Mouse (Mus musculus) heart, postnatal 25 days (tissue): Measurements from ENCODE around the gene Eif4a2. TPM values are rescaled to one million over a fixed set of nuclear protein-coding genes. Genes with fewer than 3 reads are reported as not detected.
A peak's percentile ranks its signal among the peaks of the same experiment; 100 is the strongest.
"Not testable (repeated sequence)": the region's sequence is repeated elsewhere in the genome, so short reads cannot be mapped to it uniquely, and the experiment has no call there.

ENCODE experiments used
- DNase-seq: peaks from one replicate; pipeline ENCODE4 v3.0.0; 2022; ENCODE audit warnings: low spot score
- intact Hi-C: fragments of 180-260 bp; cut with DNase I; formaldehyde crosslinking; loops from one replicate; pipeline ENCODE4 v1.15.1; 2025
- total RNA-seq, 2 experiments: library from RNA; stranded (reverse); gene quantifications; 2 replicates each; pipeline ENCODE4 v1.2.3; 2021

The Eif4a2 gene
- total RNA-seq, result 100 to 1,000 TPM; 300 to 346 TPM

GRCm38 (mm10) chr16:23107231-23107942 is at the start of gene Eif4a2:
Gene Eif4a2, plus strand, starts transcription at chr16:23107444.
- intact Hi-C loops, result loop anchor here (1.0 to 5.0 kb wide), 3 partner anchors 20 to 251 kb away; partner anchors contain the start of genes Dnajb11, Rfc4 and Tbccd1
- DNase-seq, result peak; percentile 88

DNA sequence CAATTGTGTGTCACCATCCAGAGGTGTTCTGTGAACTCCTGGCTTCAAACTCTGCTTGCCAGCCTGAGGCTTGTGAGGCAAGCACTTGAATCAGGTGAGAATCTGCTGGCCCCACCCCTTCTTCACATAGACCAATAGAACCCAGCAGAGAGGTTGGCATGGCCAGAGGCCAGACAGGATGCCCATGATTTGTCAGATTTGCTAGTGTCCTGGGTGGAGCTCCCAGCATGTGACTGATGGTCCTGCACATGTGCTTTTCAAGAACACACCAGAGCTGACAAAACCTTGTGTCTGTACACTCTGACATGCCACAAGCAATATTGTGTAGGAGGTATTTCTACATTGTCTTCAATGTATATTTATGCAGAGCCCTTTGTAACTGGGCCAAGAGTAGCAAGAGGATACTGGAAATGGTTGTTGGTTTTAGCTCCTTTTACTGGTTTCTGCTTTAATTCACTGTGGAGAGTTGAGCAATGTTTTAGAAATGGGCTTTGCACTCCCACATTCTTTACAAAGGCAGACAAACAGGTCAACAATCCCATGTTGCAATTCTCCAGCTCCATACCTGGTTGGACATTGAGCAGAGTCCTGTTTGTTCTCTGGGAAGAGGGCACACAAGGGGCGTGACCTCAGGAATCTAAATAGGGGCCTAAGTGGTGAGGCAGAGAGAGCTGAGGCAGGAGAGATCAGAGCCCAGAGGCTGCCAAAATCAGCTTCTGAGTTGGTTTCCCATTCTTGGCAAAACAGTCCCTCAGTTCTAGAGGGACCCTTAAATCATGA is 49.4 kb upstream of the Eif4a2 start, which contains the start of gene Kng1:
TSS of gene Kng1 (plus strand) at position 198 of the 780 bp plus-strand sequence.
- DNase-seq, intact Hi-C loops: not testable (repeated sequence)

GRCm38 (mm10) chr16:23059630-23060029 is 47.6 kb upstream of the Eif4a2 start:
- intact Hi-C loops, DNase-seq: not testable (repeated sequence)

GRCm38 (mm10) chr16:23060781-23061325 is 46.4 kb upstream of the Eif4a2 start:
- DNase-seq, intact Hi-C loops: not testable (repeated sequence)

- DNase-seq, intact Hi-C loops: not testable (repeated sequence)
Measured at GRCm38 (mm10) chr16:23077516-23077915, 29.7 kb upstream of the Eif4a2 start.

DNA sequence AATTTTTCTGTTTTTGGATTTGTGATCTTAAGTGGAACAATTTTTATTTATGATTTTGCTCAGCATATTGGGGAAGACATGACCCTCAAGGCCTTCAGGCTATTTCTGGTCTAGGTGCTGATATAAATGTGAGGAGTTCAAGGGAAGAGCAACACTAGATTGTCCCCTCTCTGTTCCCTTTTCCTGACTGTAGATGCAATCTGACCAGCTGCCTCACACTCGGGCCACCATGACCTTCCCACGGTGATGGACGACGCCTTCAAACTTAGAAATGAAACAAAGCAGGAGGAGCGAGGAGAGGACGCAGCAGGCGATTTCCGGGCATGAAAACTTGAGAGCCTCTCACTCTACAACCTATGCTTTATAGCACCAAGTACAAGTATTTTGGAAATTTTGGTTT is 20.1 kb upstream of the Eif4a2 start:
- intact Hi-C loops, result loop anchor here (1.0 kb wide), 1 partner anchor 48 kb away; no protein-coding TSS in a partner anchor
- DNase-seq, result not testable (repeated sequence)

- not testable (repeated sequence) for DNase-seq
- intact Hi-C loops, result loop anchor here (1.0 to 2.0 kb wide), 3 partner anchors 39 to 315 kb away; partner anchors contain the start of gene Rfc4
Measured at GRCm38 (mm10) chr16:23087712-23088111, 19.5 kb upstream of the Eif4a2 start.

- intact Hi-C loops, result loop anchor here (2.0 kb wide), 2 partner anchors 38 to 314 kb away; partner anchors contain the start of gene Rfc4
- DNase-seq, result not testable (repeated sequence)
Measured at GRCm38 (mm10) chr16:23088491-23088890, 18.8 kb upstream of the Eif4a2 start.

- intact Hi-C loops, result not testable (repeated sequence)
Measured at GRCm38 (mm10) chr16:23091345-23091744, 15.9 kb upstream of the Eif4a2 start.

GRCm38 (mm10) chr16:23093321-23093953 is 13.8 kb upstream of the Eif4a2 start:
- no peak for DNase-seq
- intact Hi-C loops, result no loop called here

More at GRCm38 (mm10) chr16:23091345-23091744, 15.9 kb upstream of the Eif4a2 start:
- DNase-seq, result not testable (repeated sequence)

DNA sequence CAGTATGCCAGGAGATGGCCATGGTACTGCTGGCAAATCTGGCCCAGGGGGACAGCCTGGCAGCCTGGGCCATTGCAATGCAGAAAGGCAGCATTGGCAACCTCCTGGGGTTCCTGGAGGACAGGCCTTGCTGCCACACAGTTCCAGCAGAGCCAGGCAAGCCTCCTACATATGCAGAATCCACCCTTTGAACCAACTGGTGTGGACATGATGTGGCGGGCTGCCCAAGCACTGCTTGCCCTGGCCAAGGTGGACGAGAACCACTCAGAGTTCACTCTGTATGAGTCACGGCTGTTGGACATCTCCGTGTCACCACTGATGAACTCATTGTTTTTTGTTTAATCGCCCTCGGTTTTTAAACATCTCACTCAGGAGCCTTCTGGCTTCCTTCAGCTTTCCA is 13.1 kb upstream of the Eif4a2 start:
- intact Hi-C loops, result no loop called here
- DNase-seq, result no peak

- intact Hi-C loops, DNase-seq: not testable (repeated sequence)
Measured at GRCm38 (mm10) chr16:23095581-23095980, 11.7 kb upstream of the Eif4a2 start.

GRCm38 (mm10) chr16:23096886-23097285 is 10.4 kb upstream of the Eif4a2 start:
- DNase-seq, intact Hi-C loops: not testable (repeated sequence)

DNA sequence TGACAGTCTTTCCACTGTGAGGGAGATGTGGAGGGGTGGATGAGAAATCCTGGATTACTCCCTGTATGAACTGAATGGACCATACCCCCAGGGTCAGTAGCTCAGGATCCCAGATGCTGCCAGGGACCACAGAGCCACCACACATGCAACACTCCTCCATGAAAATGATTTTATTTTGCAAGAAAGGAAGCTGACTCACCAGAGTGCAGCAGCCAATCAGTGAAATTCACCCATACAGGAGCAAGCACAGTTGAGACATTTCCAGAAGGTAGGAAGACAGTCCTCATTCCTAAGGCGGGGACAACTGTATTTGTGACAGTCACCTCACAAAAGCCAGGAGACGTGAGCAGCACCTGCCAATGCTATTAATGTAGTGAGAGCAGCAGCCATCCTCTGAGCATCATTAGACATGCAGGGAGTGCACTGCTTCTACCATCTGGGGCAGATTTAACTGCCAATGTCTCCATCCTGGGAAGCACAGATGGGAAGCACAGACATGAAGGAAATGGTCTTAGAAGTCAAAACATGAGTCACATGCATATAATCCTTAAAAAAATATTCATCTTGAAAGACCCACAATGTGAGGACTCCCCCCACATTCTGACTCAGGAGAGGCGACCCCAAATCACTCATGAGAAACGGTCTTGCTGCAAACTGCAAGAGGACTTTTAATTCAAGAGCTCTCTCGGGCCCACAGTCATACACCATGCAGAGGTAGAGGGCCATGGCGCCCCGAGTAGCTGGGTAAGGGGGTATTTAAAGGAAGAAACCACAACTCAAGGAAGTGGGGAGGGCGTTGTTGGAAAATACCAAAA is 9.7 kb upstream of the Eif4a2 start:
- DNase-seq, intact Hi-C loops: not testable (repeated sequence)

DNA sequence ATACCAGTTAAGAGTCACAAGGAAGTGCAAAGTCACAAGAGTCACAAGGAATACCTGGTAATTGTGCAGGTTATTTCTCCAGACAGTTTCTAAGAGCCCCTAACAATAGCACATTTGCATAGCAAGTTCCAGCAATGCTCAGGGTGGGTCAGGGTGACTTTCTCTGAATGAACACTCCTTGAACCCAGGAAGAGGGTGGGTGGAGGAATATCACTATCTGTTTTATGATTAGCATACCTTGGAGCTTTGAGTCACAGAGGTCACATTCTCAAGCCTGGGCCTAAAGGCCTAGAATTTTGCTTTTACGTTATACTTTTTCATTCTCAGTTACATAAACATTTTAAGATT is 9.2 kb upstream of the Eif4a2 start:
- DNase-seq, intact Hi-C loops: not testable (repeated sequence)

- DNase-seq, result no peak
- intact Hi-C loops, result no loop called here
Measured at GRCm38 (mm10) chr16:23099632-23100031, 7.6 kb upstream of the Eif4a2 start.

DNA sequence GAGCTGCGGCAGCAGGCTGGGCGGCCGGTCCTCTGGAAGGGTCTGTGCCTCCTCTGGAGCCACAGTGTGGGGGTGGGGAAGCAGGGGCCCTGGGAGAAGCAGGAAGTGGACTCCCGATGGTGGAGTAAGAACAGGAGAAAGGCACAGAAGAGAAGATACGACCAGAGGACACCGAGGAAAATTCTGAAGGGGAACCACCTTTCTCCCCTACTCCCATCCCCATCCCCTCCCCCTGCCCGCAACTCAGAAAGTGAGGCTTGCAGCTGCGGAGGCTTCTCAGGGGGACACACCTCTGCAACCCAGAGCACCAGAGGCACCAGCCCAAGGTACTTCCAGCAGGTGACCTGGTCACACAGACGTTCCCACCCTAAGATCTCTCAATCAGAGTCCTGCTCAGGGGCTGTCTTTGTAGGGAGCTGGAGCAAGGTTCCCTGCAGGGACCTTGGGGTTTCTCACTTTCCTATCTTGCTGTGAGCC is 7.1 kb upstream of the Eif4a2 start:
- DNase-seq, result no peak
- intact Hi-C loops, result no loop called here

DNA sequence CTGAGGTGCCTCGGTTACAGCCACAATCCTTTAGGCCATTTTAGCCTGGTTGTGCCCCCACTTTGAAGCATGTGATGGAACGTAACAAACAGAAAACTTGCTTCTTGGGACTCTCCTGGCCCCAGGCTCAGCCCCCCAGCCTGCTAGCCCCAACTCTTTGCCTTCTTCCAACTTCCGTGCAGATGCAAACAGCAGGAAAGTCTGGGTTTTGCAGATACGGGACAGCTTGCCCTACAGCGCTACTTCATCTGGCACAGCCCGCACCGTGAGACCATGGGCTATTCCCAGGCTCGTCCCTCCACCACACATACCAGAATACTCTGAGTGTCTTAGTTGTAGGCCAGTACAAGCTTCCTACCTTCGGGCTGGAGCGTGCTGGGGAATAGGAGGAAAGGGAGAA is 6.6 kb upstream of the Eif4a2 start:
- intact Hi-C loops, result no loop called here
- no peak for DNase-seq
